Mouse (Mus musculus) intestine, postnatal 0 days (tissue): Measurements from ENCODE around the gene Terb2. TPM values are rescaled to one million over a fixed set of nuclear protein-coding genes. Genes with fewer than 3 reads are reported as not detected.

Source experiments
- ATAC-seq: fragments of 200-750 bp; cut with Nextera tagmentation; 2 replicates; pipeline ENCODE4 v1.8.0; 2017; ENCODE audit warnings: mild to moderate bottlenecking, moderate TSS enrichment, moderate library complexity
- H3K27ac ChIP-seq: fragments of 300-500 bp; sonication (generic); 2 replicates; pipeline ENCODE4 v1.5.1; 2014; ENCODE audit warnings: mild to moderate bottlenecking, low read depth, low read length, moderate library complexity
- H3K27me3 ChIP-seq: fragments of 300-500 bp; sonication (generic); replicated peaks from 2 replicates; pipeline ENCODE4 v1.6.1; 2014; ENCODE audit warnings: low read length, mixed read lengths; ENCODE audit not compliant: control insufficient read depth, insufficient read depth
- H3K36me3 ChIP-seq: fragments of 300-500 bp; sonication (generic); 2 replicates; pipeline ENCODE4 v1.6.1; 2014; ENCODE audit warnings: mild to moderate bottlenecking, moderate library complexity; ENCODE audit not compliant: control insufficient read depth, insufficient read depth
- H3K4me1 ChIP-seq: fragments of 300-500 bp; sonication (generic); replicated peaks from 2 replicates; pipeline ENCODE4 v1.6.1; 2014; ENCODE audit warnings: antibody characterized with exemption, low read length, mixed read lengths; ENCODE audit not compliant: control insufficient read depth, insufficient read depth
- H3K4me2 ChIP-seq: fragments of 300-500 bp; sonication (generic); replicated peaks from 2 replicates; pipeline ENCODE4 v1.6.1; 2014; ENCODE audit warnings: low read depth, mild to moderate bottlenecking, moderate library complexity
- H3K4me3 ChIP-seq: fragments of 300-500 bp; sonication (generic); 2 replicates; pipeline ENCODE4 v1.5.1; 2014; ENCODE audit warnings: low read depth, low read length
- H3K9ac ChIP-seq: fragments of 300-500 bp; sonication (generic); 2 replicates; pipeline ENCODE4 v1.6.1; 2014; ENCODE audit warnings: mild to moderate bottlenecking, low read depth, low read length
- H3K9me3 ChIP-seq: fragments of 300-500 bp; sonication (generic); 2 replicates; pipeline ENCODE4 v1.6.1; 2016; ENCODE audit warnings: mixed run types; ENCODE audit not compliant: control insufficient read depth
- CTCF ChIP-seq: sonication (generic); IDR thresholded peaks from 2 replicates; pipeline ENCODE4 v1.5.1; 2016; ENCODE audit warnings: low read depth, mild to moderate bottlenecking, control low read depth, antibody characterized with exemption, moderate library complexity
- WGBS: fragments of 180-500 bp; shearing (Covaris S2); extraction: QIAGEN DNeasy Blood & Tissue Kit; methylation state at CpG from one replicate; pipeline ENCODE4 v1.1.7; 2014; 5-methylcytosine and 5-hydroxymethylcytosine counted together
- polyA plus RNA-seq: library from polyadenylated mRNA; unstranded; fragments of >200 nt; fragmentation: Nextera tagmentation; extraction: Ambion mirVana; gene quantifications from 2 replicates; pipeline ENCODE4 v1.2.1, GENCODE M21; 2015

The Terb2 gene
- polyA plus RNA-seq, 1 experiment from 2014 or later = not detected

GRCm38 (mm10) chr2:122241226-122241625, 55.2 kb downstream of the Terb2 start:
- no peak overlapping the region; the same call in 1 of the 2 replicates for H3K4me2 ChIP-seq
- peak overlapping the region; percentile 60 for H3K27ac ChIP-seq
- no peak overlapping the region for H3K4me3 ChIP-seq
- no peak for ATAC-seq
- no peaks in the 10 kb centered on the region for H3K9me3 ChIP-seq
- H3K27me3 ChIP-seq = no peaks in the 10 kb centered on the region
- 55% methylated on average over 4 of the region's 4 CpGs for WGBS
- no peak for TF ChIP-seq CTCF
- no peaks in the 10 kb centered on the region for H3K36me3 ChIP-seq
- no peak overlapping the region for H3K9ac ChIP-seq
- H3K4me1 ChIP-seq = no peaks in the 10 kb centered on the region

DNA sequence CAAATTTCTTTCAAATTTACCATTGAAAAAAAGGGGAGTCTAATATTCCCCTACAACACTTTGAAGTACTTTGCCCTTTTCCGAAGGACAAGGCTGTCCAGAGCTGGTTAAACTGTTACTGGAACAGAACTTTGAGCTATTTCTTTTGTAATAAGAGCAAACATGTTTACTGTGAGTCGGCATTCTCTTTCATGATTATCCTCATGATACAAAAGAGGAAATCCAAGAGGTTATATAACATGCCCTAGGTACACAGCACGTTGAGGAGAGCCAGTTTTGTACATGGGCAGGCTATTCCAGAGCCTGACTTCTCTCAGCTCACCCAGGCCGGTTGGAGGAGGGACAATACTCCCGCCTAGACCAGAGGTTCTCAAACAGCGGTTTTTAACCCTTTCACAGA, 55.9 kb downstream of the Terb2 start:
- Histone ChIP-seq H3K4me3 (no peak overlapping the region), H3K9ac (no peak overlapping the region), H3K4me2 (no peak overlapping the region; the same call in 1 of the 2 replicates), H3K27ac (peak overlapping the region; percentile 60; the same call in 1 of the 2 replicates), H3K36me3 (peaks cover 7% of the 10 kb centered on the region; the same call in 1 of the 2 replicates), H3K4me1 (no peaks in the 10 kb centered on the region), H3K9me3 (no peaks in the 10 kb centered on the region), H3K27me3 (no peaks in the 10 kb centered on the region)
- 30% methylated on average over 6 of the region's 6 CpGs for WGBS
- no peak for TF ChIP-seq CTCF
- peak; percentile 87 for ATAC-seq

- H3K27me3 ChIP-seq = no peaks in the 10 kb centered on the region
- peaks cover 14% of the 10 kb centered on the region; the same call in 1 of the 2 replicates for H3K36me3 ChIP-seq
- 2% methylated on average over 3 of the region's 3 CpGs for whole genome bisulfite sequencing
- no peak overlapping the region for H3K4me2 ChIP-seq
- H3K4me1 ChIP-seq = no peaks in the 10 kb centered on the region
- H3K4me3 ChIP-seq = no peak overlapping the region
- H3K27ac ChIP-seq = peak overlapping the region; percentile 51; the same call in 1 of the 2 replicates
- TF ChIP-seq CTCF = peak; percentile 94
- H3K9ac ChIP-seq = no peak overlapping the region
- no peaks in the 10 kb centered on the region for H3K9me3 ChIP-seq
- peak; percentile 53 for ATAC-seq
Observed at GRCm38 (mm10) chr2:122243671-122244131, 57.6 kb downstream of the Terb2 start.

- Histone ChIP-seq H3K4me1 (no peaks in the 10 kb centered on the region), H3K4me3 (no peak overlapping the region), H3K27me3 (no peaks in the 10 kb centered on the region), H3K36me3 (peaks cover 36% of the 10 kb centered on the region), H3K27ac (no peak overlapping the region), H3K9me3 (no peaks in the 10 kb centered on the region), H3K4me2 (no peak overlapping the region), H3K9ac (no peak overlapping the region)
- TF ChIP-seq CTCF = no peak
- ATAC-seq = no peak
- WGBS = 84% methylated on average over 10 of the region's 10 CpGs
Observed at GRCm38 (mm10) chr2:122247786-122248185, 61.7 kb downstream of the Terb2 start.

DNA sequence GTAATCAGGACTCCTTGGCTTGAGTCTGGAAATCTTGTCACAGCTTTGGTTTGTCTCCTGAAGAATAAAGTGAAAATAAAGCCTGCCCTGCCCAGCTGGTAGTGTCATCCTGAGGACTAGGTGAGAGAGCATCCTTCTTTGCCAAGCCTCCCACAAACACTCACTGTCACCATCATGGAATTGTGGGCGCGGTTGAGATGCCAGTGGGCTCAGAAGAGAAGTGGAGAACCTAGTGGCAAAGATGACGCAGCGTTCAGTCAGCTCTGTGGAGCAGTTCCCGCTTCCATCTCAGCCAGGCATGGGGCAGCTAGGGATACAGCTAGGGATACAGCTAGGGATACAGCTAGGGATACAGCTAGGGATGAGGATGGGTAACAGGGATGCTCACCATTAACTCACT, 69.9 kb downstream of the Terb2 start:
- no peak overlapping the region for H3K9ac ChIP-seq
- no peak for TF ChIP-seq CTCF
- H3K4me3 ChIP-seq = no peak overlapping the region
- WGBS = 97% methylated on average over 5 of the region's 5 CpGs
- no peaks in the 10 kb centered on the region for H3K27me3 ChIP-seq
- H3K36me3 ChIP-seq = peaks cover 40% of the 10 kb centered on the region
- H3K4me1 ChIP-seq = no peaks in the 10 kb centered on the region
- no peak overlapping the region for H3K27ac ChIP-seq
- no peak overlapping the region for H3K4me2 ChIP-seq
- ATAC-seq = no peak
- no peaks in the 10 kb centered on the region for H3K9me3 ChIP-seq

Other genes starting within 250 kb of the Terb2 start
- gene Ctdspl2, start 230.3 kb upstream of the Terb2 start, polyA plus RNA-seq = 16.8 and 19.0 TPM in 2 replicates
- 0.07 TPM in 1 of 2 replicates, not detected in the other for gene Mageb3, start 230.2 kb upstream of the Terb2 start, polyA plus RNA-seq
- gene Eif3j1, start 157.7 kb upstream of the Terb2 start, polyA plus RNA-seq = 7.8 and 7.9 TPM in 2 replicates
- 3.7 and 3.8 TPM in 2 replicates for gene Spg11, start 67.9 kb upstream of the Terb2 start, polyA plus RNA-seq
- 2,008 and 2,179 TPM in 2 replicates for gene B2m, start 38.6 kb upstream of the Terb2 start, polyA plus RNA-seq
- gene Trim69, start 25.6 kb upstream of the Terb2 start, polyA plus RNA-seq = 0.10 TPM in 1 of 2 replicates, not detected in the other
- gene Patl2, start 83 bp upstream of the Terb2 start, polyA plus RNA-seq = 0.04 and 0.05 TPM in 2 replicates
- 136 and 172 TPM in 2 replicates for gene Sord, start 48.5 kb downstream of the Terb2 start, polyA plus RNA-seq
- 0.17 and 0.38 TPM in 2 replicates for gene Duox2, start 112.2 kb downstream of the Terb2 start, polyA plus RNA-seq
- gene Duoxa2, start 112.6 kb downstream of the Terb2 start, polyA plus RNA-seq = 0.83 and 1.5 TPM in 2 replicates
- not detected in 2 replicates for gene Duoxa1, start 127.5 kb downstream of the Terb2 start, polyA plus RNA-seq
- 0.07 TPM in 1 of 2 replicates, not detected in the other for gene Duox1, start 129.4 kb downstream of the Terb2 start, polyA plus RNA-seq
- 1.8 and 2.0 TPM in 2 replicates for gene Shf, start 182.9 kb downstream of the Terb2 start, polyA plus RNA-seq
- 67.7 and 75.5 TPM in 2 replicates for gene Slc28a2, start 240.2 kb downstream of the Terb2 start, polyA plus RNA-seq